Mouse (Mus musculus) thymus, adult 2 months (tissue): ENCODE measurements around the gene Adgrf5. TPM values are rescaled to one million over a fixed set of nuclear protein-coding genes. Genes with fewer than 3 reads are reported as not detected.

Source experiments
- DNase-seq: peaks from one replicate; pipeline ENCODE4 v3.0.0; 2021
- H3K27ac ChIP-seq: fragments of 200-500 bp; 2 replicates; pipeline ENCODE4 v1.5.1; 2012; ENCODE audit warnings: low read length, control low read depth; ENCODE audit not compliant: control insufficient read depth, insufficient read depth
- H3K27me3 ChIP-seq: fragments of 200-500 bp; 2 replicates; pipeline ENCODE4 v1.6.1; 2012; ENCODE audit warnings: mild to moderate bottlenecking, low read length, moderate library complexity, mixed read lengths; ENCODE audit not compliant: control insufficient read depth, insufficient read depth
- H3K36me3 ChIP-seq: fragments of 200-500 bp; 2 replicates; pipeline ENCODE4 v1.6.1; 2012; ENCODE audit warnings: mild to moderate bottlenecking, low read length, moderate library complexity; ENCODE audit not compliant: control insufficient read depth, insufficient read depth
- H3K4me1 ChIP-seq: fragments of 200-500 bp; replicated peaks from 2 replicates; pipeline ENCODE4 v1.6.1; 2012; ENCODE audit warnings: low read length; ENCODE audit not compliant: control insufficient read depth, insufficient read depth
- H3K4me3 ChIP-seq: fragments of 200-500 bp; 2 replicates; pipeline ENCODE4 v1.5.1; 2012; ENCODE audit warnings: mild to moderate bottlenecking, low read length, control low read depth, moderate library complexity; ENCODE audit not compliant: control insufficient read depth, insufficient read depth
- CTCF ChIP-seq: fragments of 200-500 bp; IDR thresholded peaks from 2 replicates; pipeline ENCODE4 v1.5.1; 2012; ENCODE audit warnings: mild to moderate bottlenecking, control low read depth, low read length, moderate library complexity, borderline replicate concordance; ENCODE audit not compliant: control insufficient read depth, poor library complexity, insufficient read depth; ENCODE audit errors: extremely low read depth
- POLR2A ChIP-seq: fragments of 200-500 bp; IDR thresholded peaks from 2 replicates; pipeline ENCODE4 v1.6.1; 2012; ENCODE audit warnings: mild to moderate bottlenecking, low read length, control low read depth, moderate library complexity; ENCODE audit not compliant: control insufficient read depth, poor library complexity, insufficient read depth; ENCODE audit errors: extremely low read depth
- WGBS: fragments of 180-500 bp; shearing (Covaris S2); methylation state at CpG from one replicate; pipeline ENCODE4 v1.1.7; 2018; 5-methylcytosine and 5-hydroxymethylcytosine counted together
- polyA plus RNA-seq: library from polyadenylated mRNA; depleted of rRNA; stranded (reverse); fragments of >200 nt; gene quantifications from 2 replicates; pipeline ENCODE4 v1.2.3, GENCODE M21; 2012; rRNA removed

The Adgrf5 gene
- 4.5 and 5.7 TPM in 2 replicates for polyA plus RNA-seq

DNA sequence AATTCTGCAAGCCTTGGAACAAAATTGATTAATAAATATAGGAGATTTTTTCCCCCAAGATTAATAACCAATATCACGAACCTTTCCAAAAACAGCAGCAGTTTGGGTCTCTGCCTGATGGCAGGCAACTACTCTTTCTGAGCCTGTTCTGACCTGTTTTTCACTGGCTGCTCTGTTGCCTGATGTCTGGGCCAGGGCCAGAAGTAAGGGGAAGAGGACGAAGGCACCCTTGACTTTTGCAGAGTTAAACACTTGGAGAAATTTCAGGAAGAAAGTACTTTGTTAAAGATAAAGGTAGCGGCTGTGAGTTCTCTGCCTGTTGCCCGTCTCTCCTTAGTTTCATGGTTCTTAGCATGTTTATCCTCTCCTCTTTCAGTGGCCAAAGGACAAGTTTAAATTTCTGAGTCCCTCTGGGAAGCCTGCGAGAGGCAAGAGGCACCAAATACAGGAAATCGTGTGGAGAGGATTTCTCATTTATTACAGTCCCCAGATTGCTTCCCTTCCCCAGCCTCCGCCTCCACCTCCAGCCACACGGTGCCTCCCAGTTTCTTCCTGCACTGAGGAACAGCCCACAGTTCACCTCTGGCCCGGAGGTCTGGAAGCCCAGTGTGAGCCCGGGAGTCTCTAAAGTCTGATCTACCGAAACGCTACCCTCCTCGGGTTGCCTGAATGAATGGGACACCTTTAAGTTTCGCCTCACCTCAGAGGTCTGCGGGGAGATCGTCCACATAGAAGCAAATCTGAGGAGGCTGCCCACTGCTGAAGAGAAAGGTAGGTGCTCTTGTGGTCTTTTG, at the start of gene Adgrf5:
TSS of gene Adgrf5 (plus strand) at position 626 of the 794 bp plus-strand sequence.
- Histone ChIP-seq H3K4me1 (no peaks in the 10 kb centered on the region), H3K36me3 (no peaks in the 10 kb centered on the region), H3K27ac (no peak within 1 kb of the TSS), H3K4me3 (no peak within 1 kb of the TSS), H3K27me3 (no peaks in the 10 kb centered on the region)
- TF ChIP-seq POLR2A (no peak), CTCF (no peak)
- DNase-seq = no peak
- 16% methylated on average over 16 of the region's 16 CpGs for WGBS

DNA sequence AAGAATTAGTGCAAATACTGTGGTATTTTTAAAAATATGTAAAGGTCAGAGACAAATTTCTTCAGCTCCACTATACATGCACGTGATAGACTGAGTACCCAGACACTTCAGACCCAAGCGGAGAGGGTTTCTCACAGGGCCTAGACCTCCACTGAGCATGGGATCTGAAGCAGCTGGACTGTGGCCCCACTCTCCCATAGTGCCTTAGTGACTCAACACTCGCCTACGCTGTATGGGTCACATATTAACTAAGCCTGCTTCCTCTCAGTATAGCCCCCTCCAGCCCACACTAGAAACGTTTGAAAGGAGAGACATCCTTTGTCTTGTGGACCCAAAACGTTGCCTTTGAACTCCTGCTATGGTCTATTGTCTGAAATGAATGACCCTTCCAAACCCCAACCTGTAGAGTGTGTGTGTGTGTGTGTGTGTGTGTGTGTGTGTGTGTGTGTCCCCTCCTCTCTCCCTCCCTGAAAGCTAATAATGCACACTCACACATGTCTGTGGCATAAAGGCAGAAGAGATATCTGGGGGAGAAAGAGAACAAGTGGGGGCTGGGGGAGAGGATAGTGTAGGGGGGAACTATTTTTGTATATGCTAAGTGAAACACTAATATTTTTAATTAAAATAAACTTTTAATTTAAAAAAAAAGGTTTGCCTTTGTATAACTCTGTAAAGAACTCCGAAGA, 34.1 kb upstream of the Adgrf5 start:
- Histone ChIP-seq H3K4me1 (no peaks in the 10 kb centered on the region), H3K36me3 (no peaks in the 10 kb centered on the region), H3K4me3 (no peak overlapping the region), H3K27ac (no peak overlapping the region), H3K27me3 (no peaks in the 10 kb centered on the region)
- WGBS = 63% methylated on average over 7 of the region's 7 CpGs
- no peak for DNase-seq
- TF ChIP-seq CTCF = no peak
- no peak for TF ChIP-seq POLR2A

DNA sequence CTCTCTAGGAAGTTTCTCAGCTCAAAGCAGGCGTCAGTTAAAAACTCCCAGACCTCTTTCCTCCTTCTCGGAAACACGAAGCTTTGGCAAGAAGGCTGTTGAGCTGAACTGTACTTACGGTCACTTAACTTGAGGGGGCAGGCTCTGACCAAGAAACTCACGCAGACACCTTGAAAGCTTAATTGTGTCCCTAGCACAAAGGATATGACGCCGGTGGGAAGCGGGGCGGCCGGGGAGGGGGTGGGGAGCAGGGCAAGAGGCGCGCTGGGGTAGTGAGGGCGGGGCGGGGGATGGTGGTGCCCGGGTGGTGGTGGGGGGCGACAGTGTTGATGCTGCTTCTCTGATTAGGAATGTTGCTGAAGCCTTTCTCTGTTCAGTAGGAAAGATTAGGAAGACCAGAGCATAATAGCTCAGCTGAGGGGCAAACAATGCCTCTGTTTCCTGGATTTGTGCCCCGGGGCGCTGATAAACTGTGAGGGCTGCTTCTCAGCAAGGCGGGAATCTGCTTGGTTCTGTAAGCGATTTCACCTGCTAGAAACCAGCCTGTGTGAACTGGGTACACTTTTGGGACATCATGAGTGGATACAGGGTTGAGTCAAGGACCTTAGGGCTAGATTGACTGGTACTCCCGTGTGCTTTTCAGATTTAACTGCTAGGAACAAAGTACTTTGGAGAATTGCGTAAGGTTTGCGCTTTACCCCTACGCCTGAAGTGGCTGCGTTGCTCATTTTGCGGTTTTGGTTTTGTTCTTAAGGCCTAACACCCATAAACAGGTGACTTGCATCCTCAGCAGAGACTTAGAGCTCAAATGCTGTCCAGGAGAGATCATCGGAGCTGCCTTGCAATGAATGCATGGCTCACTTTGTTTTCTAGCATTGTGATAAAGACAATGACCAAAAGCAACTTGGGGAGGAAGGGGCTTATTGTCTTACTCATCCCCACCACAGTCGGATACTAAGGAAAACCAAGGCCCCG, 33.2 kb upstream of the Adgrf5 start:
- TF ChIP-seq POLR2A = no peak
- no peak for TF ChIP-seq CTCF
- no peak overlapping the region for H3K4me3 ChIP-seq
- H3K27me3 ChIP-seq = no peaks in the 10 kb centered on the region
- H3K4me1 ChIP-seq = no peaks in the 10 kb centered on the region
- WGBS = 13% methylated on average over 29 of the region's 29 CpGs
- peak; percentile 20 for DNase-seq
- H3K27ac ChIP-seq = no peak overlapping the region
- no peaks in the 10 kb centered on the region for H3K36me3 ChIP-seq

DNA sequence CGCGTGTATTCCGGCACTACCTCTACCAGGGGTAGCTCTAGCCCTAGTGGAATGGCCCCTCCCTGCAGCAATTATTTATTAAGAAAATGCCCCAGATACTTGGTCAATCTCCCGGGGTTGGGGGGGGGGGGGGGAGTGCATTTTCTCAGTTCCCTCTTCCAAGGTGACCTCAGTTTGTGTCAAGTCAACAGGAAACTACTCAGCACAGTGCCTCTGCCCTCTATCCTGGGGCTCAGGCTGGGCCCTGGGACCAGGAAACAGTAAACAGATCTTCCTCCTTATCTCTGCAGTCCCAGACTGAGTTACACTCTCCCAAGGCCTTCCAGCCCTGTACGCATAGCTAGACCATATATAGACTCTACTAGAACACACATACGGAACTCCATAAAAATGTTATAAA, 32.4 kb upstream of the Adgrf5 start:
- H3K36me3 ChIP-seq = no peaks in the 10 kb centered on the region
- DNase-seq = no peak
- H3K27ac ChIP-seq = no peak overlapping the region
- no peaks in the 10 kb centered on the region for H3K4me1 ChIP-seq
- TF ChIP-seq POLR2A = no peak
- no peak for TF ChIP-seq CTCF
- H3K4me3 ChIP-seq = no peak overlapping the region
- H3K27me3 ChIP-seq = no peaks in the 10 kb centered on the region
- 73% methylated on average over 6 of the region's 6 CpGs for WGBS

DNA sequence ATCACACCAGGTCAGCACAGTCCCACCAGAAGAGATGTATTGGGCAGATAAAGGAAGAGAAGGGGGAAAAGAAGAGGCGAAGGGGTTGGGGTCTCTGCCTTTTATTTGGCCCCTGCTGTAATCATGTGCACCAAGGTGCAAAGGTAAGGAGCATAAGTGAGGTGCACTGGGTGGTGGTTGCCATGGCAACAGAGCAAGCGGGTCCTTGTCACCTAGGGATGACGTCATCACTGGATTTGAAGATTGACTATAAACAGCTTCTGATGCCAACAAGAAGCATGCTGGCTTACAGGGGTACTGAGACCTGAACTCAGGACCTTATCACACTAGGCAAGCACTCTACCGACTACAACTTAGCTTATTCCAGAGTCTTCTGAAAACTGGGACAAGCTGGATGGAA, 31.0 kb upstream of the Adgrf5 start:
- DNase-seq = no peak
- Histone ChIP-seq H3K4me3 (no peak overlapping the region), H3K27me3 (no peaks in the 10 kb centered on the region), H3K27ac (no peak overlapping the region), H3K36me3 (no peaks in the 10 kb centered on the region), H3K4me1 (no peaks in the 10 kb centered on the region)
- no peak for TF ChIP-seq CTCF
- WGBS = 96% methylated on average over 4 of the region's 4 CpGs

DNA sequence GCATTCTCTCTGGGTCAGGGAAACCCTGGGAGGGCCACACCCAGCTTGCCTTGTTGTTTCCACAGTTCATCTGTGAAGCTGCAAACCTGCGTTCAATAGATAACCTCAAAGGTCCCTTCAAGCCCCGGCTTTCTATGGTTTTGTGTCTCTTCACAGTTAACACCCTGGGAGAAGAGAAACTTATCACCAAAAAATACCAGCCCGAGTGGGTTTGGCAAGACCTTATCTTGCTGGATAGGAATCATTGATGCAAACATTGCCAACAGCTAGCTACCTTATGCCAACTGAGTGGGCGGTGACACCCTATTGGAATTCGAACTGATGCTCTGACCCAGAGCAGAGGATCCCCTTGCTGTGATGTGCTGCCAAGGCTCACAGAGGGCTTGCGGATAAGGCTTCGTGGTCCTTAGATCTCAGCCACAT, 30.5 kb upstream of the Adgrf5 start:
- WGBS = 86% methylated on average over 7 of the region's 7 CpGs
- H3K27ac ChIP-seq = no peak overlapping the region
- no peak for DNase-seq

More for the DNA sequence above, 30.5 kb upstream of the Adgrf5 start:
- Histone ChIP-seq H3K4me3 (no peak overlapping the region), H3K4me1 (no peaks in the 10 kb centered on the region), H3K36me3 (no peaks in the 10 kb centered on the region), H3K27me3 (no peaks in the 10 kb centered on the region)
- no peak for TF ChIP-seq POLR2A
- no peak for TF ChIP-seq CTCF
